Mouse (Mus musculus) liver, embryonic 13.5 days (tissue): ENCODE measurements around the gene Zc3h12b. TPM values are rescaled to one million over a fixed set of nuclear protein-coding genes. Genes with fewer than 3 reads are reported as not detected.
"Not testable (repeated sequence)": the region's sequence is repeated elsewhere in the genome, so short reads cannot be mapped to it uniquely, and the experiment has no call there.

ENCODE experiments used
- ATAC-seq: fragments of 200-750 bp; cut with Nextera tagmentation; 2 replicates; pipeline ENCODE4 v1.8.0; 2017; ENCODE audit warnings: low read depth, mild to moderate bottlenecking, moderate number of reproducible peaks, moderate library complexity
- DNase-seq: peaks from one replicate; pipeline ENCODE4 v3.0.0; 2022
- H3K27ac ChIP-seq: fragments of 300-500 bp; sonication (generic); 2 replicates; pipeline ENCODE4 v1.5.1; 2015; ENCODE audit warnings: moderate library complexity, mild to moderate bottlenecking, inconsistent platforms
- H3K27me3 ChIP-seq: fragments of 300-500 bp; sonication (generic); 2 replicates; pipeline ENCODE4 v1.6.1; 2015; ENCODE audit warnings: mild to moderate bottlenecking, inconsistent platforms
- H3K36me3 ChIP-seq: fragments of 300-500 bp; sonication (generic); 2 replicates; pipeline ENCODE4 v1.6.1; 2015; ENCODE audit warnings: mild to moderate bottlenecking, inconsistent platforms
- H3K4me1 ChIP-seq: fragments of 300-500 bp; sonication (generic); replicated peaks from 2 replicates; pipeline ENCODE4 v1.6.1; 2015; ENCODE audit warnings: inconsistent platforms
- H3K4me2 ChIP-seq: fragments of 300-500 bp; sonication (generic); 2 replicates; pipeline ENCODE4 v1.6.1; 2015; ENCODE audit warnings: inconsistent platforms, mild to moderate bottlenecking, moderate library complexity
- H3K4me3 ChIP-seq: fragments of 300-500 bp; sonication (generic); replicated peaks from 2 replicates; pipeline ENCODE4 v1.5.1; 2015; ENCODE audit warnings: mild to moderate bottlenecking, inconsistent platforms
- H3K9ac ChIP-seq: fragments of 300-500 bp; sonication (generic); 2 replicates; pipeline ENCODE4 v1.6.1; 2015; ENCODE audit warnings: mild to moderate bottlenecking, inconsistent platforms
- H3K9me3 ChIP-seq: fragments of 300-500 bp; sonication (generic); replicated peaks from 2 replicates; pipeline ENCODE4 v1.6.1; 2016; ENCODE audit warnings: inconsistent platforms
- WGBS: fragments of 180-500 bp; shearing (Covaris S2); methylation state at CpG from one replicate; pipeline ENCODE4 v1.1.7; 2015; ENCODE audit not compliant: insufficient replicate concordance; 5-methylcytosine and 5-hydroxymethylcytosine counted together
- polyA plus RNA-seq: library from polyadenylated mRNA; unstranded; fragments of >200 nt; fragmentation: Nextera tagmentation; extraction: Ambion mirVana; gene quantifications from 2 replicates; pipeline ENCODE4 v1.2.1, GENCODE M21; 2015

Gene Zc3h12b
- polyA plus RNA-seq, 1 experiment from 2014 or later, result 0.17 TPM

- peaks cover 7% of the 10 kb centered on the region for H3K4me1 ChIP-seq
- ATAC-seq (no peak), DNase-seq (no peak)
- no peaks in the 10 kb centered on the region for H3K27me3 ChIP-seq
- whole genome bisulfite sequencing, result 57% methylated on average over 3 of the region's 3 CpGs
- H3K4me3 ChIP-seq, result no peak overlapping the region
- H3K27ac ChIP-seq, result no peak overlapping the region
- H3K9me3 ChIP-seq, result no peaks in the 10 kb centered on the region
- no peak overlapping the region for H3K4me2 ChIP-seq
- peaks cover 49% of the 10 kb centered on the region for H3K36me3 ChIP-seq
- no peak overlapping the region for H3K9ac ChIP-seq
Measured at GRCm38 (mm10) chrX:95950776-95951175, 239.3 kb downstream of the Zc3h12b start.

GRCm38 (mm10) chrX:95956497-95957293 lies 245.2 kb downstream of the Zc3h12b start, which contains the start of gene Las1l:
TSS of gene Las1l (minus strand) at chrX:95956962.
- no peaks in the 10 kb centered on the region for H3K27me3 ChIP-seq
- no peaks in the 10 kb centered on the region for H3K9me3 ChIP-seq
- peak within 1 kb of the TSS; percentile 47; the same call in 1 of the 2 replicates for H3K27ac ChIP-seq
- DNase-seq (peak; percentile 88), ATAC-seq (peak; percentile 99)
- peak within 1 kb of the TSS; percentile 74 for H3K9ac ChIP-seq
- peak within 1 kb of the TSS; percentile 73 for H3K4me2 ChIP-seq
- 14% methylated on average over 42 of the region's 42 CpGs for WGBS
- H3K36me3 ChIP-seq, result 0 out of 2 replicates have a peak, but pooled peaks cover 13% of the 10 kb centered on the region
- peak within 1 kb of the TSS; percentile 69 for H3K4me3 ChIP-seq
- peaks cover 8% of the 10 kb centered on the region for H3K4me1 ChIP-seq

GRCm38 (mm10) chrX:95957461-95957860 lies 246.0 kb downstream of the Zc3h12b start:
- H3K4me1 ChIP-seq, H3K9me3 ChIP-seq, H3K36me3 ChIP-seq, ATAC-seq, DNase-seq, H3K27ac ChIP-seq, H3K27me3 ChIP-seq: not testable (repeated sequence)
- Histone ChIP-seq H3K4me2 (peak overlapping the region; percentile 73), H3K4me3 (peak overlapping the region; percentile 69), H3K9ac (peak overlapping the region; percentile 26; the same call in 1 of the 2 replicates)
- 37% methylated on average over 11 of the region's 11 CpGs for WGBS

- Histone ChIP-seq H3K36me3 (no peaks in the 10 kb centered on the region), H3K27me3 (no peaks in the 10 kb centered on the region), H3K4me3 (no peak overlapping the region), H3K9me3 (no peaks in the 10 kb centered on the region), H3K4me2 (no peak overlapping the region), H3K27ac (no peak overlapping the region), H3K4me1 (no peaks in the 10 kb centered on the region), H3K9ac (no peak overlapping the region)
- WGBS, result 44% methylated on average over 2 of the region's 2 CpGs
- DNase-seq (no peak), ATAC-seq (no peak)
Measured at GRCm38 (mm10) chrX:95963366-95963765, 251.9 kb downstream of the Zc3h12b start.

- peaks cover 9% of the 10 kb centered on the region for H3K4me1 ChIP-seq
- H3K4me2 ChIP-seq, result no peak overlapping the region
- no peak for ATAC-seq
- no peak overlapping the region for H3K4me3 ChIP-seq
- 63% methylated on average over 6 of the region's 6 CpGs for WGBS
- H3K27ac ChIP-seq, result no peak overlapping the region
- H3K36me3 ChIP-seq, result no peaks in the 10 kb centered on the region
- no peaks in the 10 kb centered on the region for H3K9me3 ChIP-seq
- H3K9ac ChIP-seq, result no peak overlapping the region
- no peaks in the 10 kb centered on the region for H3K27me3 ChIP-seq
- DNase-seq, result no peak
Measured at GRCm38 (mm10) chrX:95965036-95965435, 253.6 kb downstream of the Zc3h12b start.

GRCm38 (mm10) chrX:95967847-95968593 lies 256.5 kb downstream of the Zc3h12b start:
- Histone ChIP-seq H3K36me3 (no peaks in the 10 kb centered on the region), H3K27ac (peak overlapping the region; percentile 74), H3K27me3 (no peaks in the 10 kb centered on the region), H3K9me3 (no peaks in the 10 kb centered on the region), H3K4me1 (peaks cover 9% of the 10 kb centered on the region), H3K4me3 (peak overlapping the region; percentile 58), H3K4me2 (peak overlapping the region; percentile 79), H3K9ac (peak overlapping the region; percentile 69)
- ATAC-seq (peak; percentile 77), DNase-seq (peak; percentile 62)
- 18% methylated on average over 28 of the region's 28 CpGs for WGBS

GRCm38 (mm10) chrX:95968594-95968965 lies 257.1 kb downstream of the Zc3h12b start:
- WGBS, result 13% methylated on average over 6 of the region's 6 CpGs
- Histone ChIP-seq H3K9ac (peak overlapping the region; percentile 69), H3K4me1 (peaks cover 9% of the 10 kb centered on the region), H3K4me3 (peak overlapping the region; percentile 58), H3K9me3 (no peaks in the 10 kb centered on the region), H3K36me3 (no peaks in the 10 kb centered on the region), H3K27me3 (no peaks in the 10 kb centered on the region), H3K4me2 (peak overlapping the region; percentile 79), H3K27ac (peak overlapping the region; percentile 74)
- DNase-seq (peak; percentile 86), ATAC-seq (peak; percentile 86)

GRCm38 (mm10) chrX:95969116-95969515 lies 257.6 kb downstream of the Zc3h12b start:
- peak overlapping the region; percentile 79 for H3K4me2 ChIP-seq

GRCm38 (mm10) chrX:95969936-95970335 lies 258.5 kb downstream of the Zc3h12b start:
- Histone ChIP-seq H3K9me3 (no peaks in the 10 kb centered on the region), H3K4me3 (no peak overlapping the region), H3K36me3 (no peaks in the 10 kb centered on the region), H3K27me3 (no peaks in the 10 kb centered on the region), H3K4me2 (no peak overlapping the region), H3K9ac (no peak overlapping the region), H3K4me1 (peaks cover 9% of the 10 kb centered on the region), H3K27ac (no peak overlapping the region)
- WGBS, result 70% methylated on average over 9 of the region's 9 CpGs
- DNase-seq (no peak), ATAC-seq (peak; percentile 11; the same call in 1 of the 2 replicates)

More at GRCm38 (mm10) chrX:95969116-95969515, 257.6 kb downstream of the Zc3h12b start:
- Histone ChIP-seq H3K36me3 (no peaks in the 10 kb centered on the region), H3K27ac (no peak overlapping the region), H3K9me3 (no peaks in the 10 kb centered on the region), H3K27me3 (no peaks in the 10 kb centered on the region), H3K4me1 (peaks cover 9% of the 10 kb centered on the region), H3K9ac (no peak overlapping the region), H3K4me3 (peak overlapping the region; percentile 58; the same call in 1 of the 2 replicates)
- 33% methylated on average over 6 of the region's 6 CpGs for WGBS
- no peak for DNase-seq
- ATAC-seq, result no peak
